Mouse (Mus musculus): Measurements from ENCODE around the gene Tbpl2. TPM values are rescaled to one million over a fixed set of nuclear protein-coding genes. Genes with fewer than 3 reads are reported as not detected.

The Tbpl2 gene
- polyA plus RNA-seq (2015; fragmentation: Illumina TruSeq; extraction: RNeasy Lipid Tissue Mini Kit (QIAGEN cat#74804); ENCODE audit: insufficient read depth, low replicate concordance), result not detected

DNA sequence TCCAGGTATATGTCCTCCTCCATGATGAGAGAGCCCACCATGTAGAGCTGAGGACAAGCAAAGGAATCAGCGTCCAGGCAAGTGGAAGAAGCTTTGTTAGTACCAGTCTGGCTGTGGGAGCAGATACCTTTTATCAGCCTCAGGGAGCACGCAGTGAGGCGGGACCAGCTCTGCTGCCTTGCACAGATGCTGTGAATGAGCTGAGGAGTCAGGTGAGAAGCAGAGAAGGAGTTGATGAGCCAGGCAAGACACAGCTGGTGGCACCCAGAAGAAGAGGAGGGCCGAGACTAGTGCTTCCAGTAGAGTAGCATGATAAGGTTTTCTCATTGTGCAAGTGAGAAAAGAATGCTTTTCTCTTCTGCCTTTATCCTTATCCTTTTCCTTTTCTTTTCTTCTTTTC lies at the start of gene Tbpl2:
Gene Tbpl2 (minus strand): TSS at position 101 of the 400 bp plus-strand sequence.

GRCm38 (mm10) chr2:24049344-24049990 lies 46.9 kb downstream of the Tbpl2 start, which contains the start of gene Hnmt:
TSS of gene Hnmt (minus strand) at chr2:24049394.

Other genes with a start within 250 kb of the Tbpl2 start
- gene Hnmt, start 47.2 kb downstream of the Tbpl2 start, polyA plus RNA-seq (2015; fragmentation: Illumina TruSeq; extraction: RNeasy Lipid Tissue Mini Kit (QIAGEN cat#74804); ENCODE audit: insufficient read depth, low replicate concordance), result 7.0 TPM
- not detected for gene Il1f8, start 56.6 kb upstream of the Tbpl2 start, polyA plus RNA-seq (2015; fragmentation: Illumina TruSeq; extraction: RNeasy Lipid Tissue Mini Kit (QIAGEN cat#74804); ENCODE audit: insufficient read depth, low replicate concordance)
- gene Il1f9, start 89.9 kb upstream of the Tbpl2 start, polyA plus RNA-seq (2015; fragmentation: Illumina TruSeq; extraction: RNeasy Lipid Tissue Mini Kit (QIAGEN cat#74804); ENCODE audit: insufficient read depth, low replicate concordance), result 4.2 TPM
- not detected for gene Il1f6, start 118.8 kb upstream of the Tbpl2 start, polyA plus RNA-seq (2015; fragmentation: Illumina TruSeq; extraction: RNeasy Lipid Tissue Mini Kit (QIAGEN cat#74804); ENCODE audit: insufficient read depth, low replicate concordance)
- not detected for gene Il1f5, start 180.4 kb upstream of the Tbpl2 start, polyA plus RNA-seq (2015; fragmentation: Illumina TruSeq; extraction: RNeasy Lipid Tissue Mini Kit (QIAGEN cat#74804); ENCODE audit: insufficient read depth, low replicate concordance)
- gene Il1f10, start 194.6 kb upstream of the Tbpl2 start, polyA plus RNA-seq (2015; fragmentation: Illumina TruSeq; extraction: RNeasy Lipid Tissue Mini Kit (QIAGEN cat#74804); ENCODE audit: insufficient read depth, low replicate concordance), result not detected
- 10.6 TPM for gene Il1rn, start 240.3 kb upstream of the Tbpl2 start, polyA plus RNA-seq (2015; fragmentation: Illumina TruSeq; extraction: RNeasy Lipid Tissue Mini Kit (QIAGEN cat#74804); ENCODE audit: insufficient read depth, low replicate concordance)